Mouse (Mus musculus): ENCODE results near the gene Gm21060.
A peak's percentile ranks its signal among the peaks of the same experiment; 100 is the strongest.
"Not testable (repeated sequence)": the region's sequence is repeated elsewhere in the genome, so short reads cannot be mapped to it uniquely, and the experiment has no call there.

Gm21060 gene

GRCm38 (mm10) chr19:61296969-61297368, at the start of gene Gm21060:
Gene Gm21060, minus strand, starts transcription at chr19:61297069.
- no peak for DNase-seq (ENCODE audit: low spot score)

- DNase-seq (ENCODE audit: low spot score): not testable (repeated sequence)
These were observed 24.0 kb upstream of the Gm21060 start for GRCm38 (mm10) chr19:61320844-61321243.

- DNase-seq (ENCODE audit: low spot score): not testable (repeated sequence)
These were observed 16.3 kb upstream of the Gm21060 start for GRCm38 (mm10) chr19:61313185-61313584.

GRCm38 (mm10) chr19:61312400-61312799, 15.5 kb upstream of the Gm21060 start:
- not testable (repeated sequence) for DNase-seq (ENCODE audit: low spot score)

- not testable (repeated sequence) for DNase-seq (ENCODE audit: low spot score)
These were observed 11.2 kb upstream of the Gm21060 start for GRCm38 (mm10) chr19:61308083-61308482.

- DNase-seq (ENCODE audit: low spot score): not testable (repeated sequence)
These were observed 11.8 kb downstream of the Gm21060 start for GRCm38 (mm10) chr19:61285033-61285432.

GRCm38 (mm10) chr19:61283581-61283980, 13.3 kb downstream of the Gm21060 start:
- DNase-seq (ENCODE audit: low spot score): no peak

GRCm38 (mm10) chr19:61275446-61275845, 21.4 kb downstream of the Gm21060 start:
- no peak for DNase-seq (ENCODE audit: low spot score)

- DNase-seq (ENCODE audit: low spot score): not testable (repeated sequence)
These were observed 27.7 kb downstream of the Gm21060 start for GRCm38 (mm10) chr19:61269141-61269540.

- DNase-seq (ENCODE audit: low spot score): no peak
These were observed 29.7 kb downstream of the Gm21060 start for GRCm38 (mm10) chr19:61267141-61267540.

- DNase-seq (ENCODE audit: low spot score): no peak
These were observed 30.2 kb downstream of the Gm21060 start for GRCm38 (mm10) chr19:61266651-61267050.

- DNase-seq (ENCODE audit: low spot score): peak; percentile 36
These were observed 30.6 kb downstream of the Gm21060 start for GRCm38 (mm10) chr19:61266246-61266615.

GRCm38 (mm10) chr19:61265349-61266245, 31.3 kb downstream of the Gm21060 start:
- peak; percentile 44 for DNase-seq (ENCODE audit: low spot score)

- DNase-seq (ENCODE audit: low spot score): no peak
These were observed 31.9 kb downstream of the Gm21060 start for GRCm38 (mm10) chr19:61264933-61265332.

- no peak for DNase-seq (ENCODE audit: low spot score)
These were observed 32.6 kb downstream of the Gm21060 start for GRCm38 (mm10) chr19:61264227-61264626.

GRCm38 (mm10) chr19:61261241-61261640, 35.6 kb downstream of the Gm21060 start:
- no peak for DNase-seq (ENCODE audit: low spot score)

GRCm38 (mm10) chr19:61257733-61258132, 39.1 kb downstream of the Gm21060 start:
- no peak for DNase-seq (ENCODE audit: low spot score)

GRCm38 (mm10) chr19:61256166-61256887, 40.5 kb downstream of the Gm21060 start:
- no peak for DNase-seq (ENCODE audit: low spot score)

- DNase-seq (ENCODE audit: low spot score): not testable (repeated sequence)
These were observed 49.5 kb downstream of the Gm21060 start for GRCm38 (mm10) chr19:61247334-61247733.
